Mouse (Mus musculus) liver, postnatal 0 days (tissue): ENCODE measurements around the gene Zfp366. TPM values are rescaled to one million over a fixed set of nuclear protein-coding genes. Genes with fewer than 3 reads are reported as not detected.

Source experiments
- ATAC-seq: fragments of 200-750 bp; cut with Nextera tagmentation; 2 replicates; pipeline ENCODE4 v1.8.0; 2017; ENCODE audit warnings: mild to moderate bottlenecking, moderate library complexity
- DNase-seq: peaks from one replicate; pipeline ENCODE4 v3.0.0-alpha.2; 2016
- H3K27ac ChIP-seq: fragments of 300-500 bp; sonication (generic); 2 replicates; pipeline ENCODE4 v1.5.1; 2014; ENCODE audit warnings: antibody characterized with exemption, moderate library complexity, mild to moderate bottlenecking, low read depth
- H3K27me3 ChIP-seq: fragments of 300-500 bp; sonication (generic); 2 replicates; pipeline ENCODE4 v1.6.1; 2014; ENCODE audit warnings: low read length, control low read depth, mixed read lengths; ENCODE audit not compliant: insufficient read depth
- H3K36me3 ChIP-seq: fragments of 300-500 bp; sonication (generic); replicated peaks from 2 replicates; pipeline ENCODE4 v1.6.1; 2014; ENCODE audit warnings: mild to moderate bottlenecking, control low read depth, low read length, moderate library complexity, mixed read lengths; ENCODE audit not compliant: insufficient read depth
- H3K4me1 ChIP-seq: fragments of 300-500 bp; sonication (generic); 2 replicates; pipeline ENCODE4 v1.6.1; 2014; ENCODE audit warnings: antibody characterized with exemption, mild to moderate bottlenecking, control low read depth; ENCODE audit not compliant: insufficient read depth
- H3K4me2 ChIP-seq: fragments of 300-500 bp; sonication (generic); 2 replicates; pipeline ENCODE4 v1.6.1; 2014; ENCODE audit warnings: low read depth, mild to moderate bottlenecking, low read length, moderate library complexity, mixed read lengths
- H3K4me3 ChIP-seq: fragments of 300-500 bp; sonication (generic); 2 replicates; pipeline ENCODE4 v1.5.1; 2014; ENCODE audit warnings: low read depth, low read length
- H3K9ac ChIP-seq: fragments of 300-500 bp; sonication (generic); replicated peaks from 2 replicates; pipeline ENCODE4 v1.6.1; 2014; ENCODE audit warnings: mild to moderate bottlenecking, moderate library complexity
- H3K9me3 ChIP-seq: fragments of 300-500 bp; sonication (generic); 2 replicates; pipeline ENCODE4 v1.6.1; 2016; ENCODE audit warnings: mild to moderate bottlenecking, control low read depth, low read length, mixed read lengths
- CTCF ChIP-seq: sonication (generic); IDR thresholded peaks from 2 replicates; pipeline ENCODE4 v1.5.1; 2016; ENCODE audit warnings: antibody characterized with exemption, low read depth
- EP300 ChIP-seq: IDR thresholded peaks from 2 replicates; pipeline ENCODE4 v1.6.1; 2016; ENCODE audit warnings: antibody characterized with exemption, low read depth, mild to moderate bottlenecking
- WGBS: fragments of 180-500 bp; shearing (Covaris S2); extraction: QIAGEN DNeasy Blood & Tissue Kit; methylation state at CpG from one replicate; pipeline ENCODE4 v1.1.7; 2014; ENCODE audit not compliant: insufficient replicate concordance; 5-methylcytosine and 5-hydroxymethylcytosine counted together
- polyA plus RNA-seq: library from polyadenylated mRNA; unstranded; fragments of >200 nt; fragmentation: Nextera tagmentation; extraction: Ambion mirVana; gene quantifications from 2 replicates; pipeline ENCODE4 v1.2.1, GENCODE M21; 2015

The Zfp366 gene
- polyA plus RNA-seq, 1 experiment from 2014 or later, result 0.39 TPM

- Histone ChIP-seq H3K4me3 (no peak overlapping the region), H3K27ac (no peak overlapping the region), H3K9me3 (no peaks in the 10 kb centered on the region), H3K27me3 (no peaks in the 10 kb centered on the region), H3K4me1 (no peaks in the 10 kb centered on the region), H3K36me3 (no peaks in the 10 kb centered on the region), H3K4me2 (no peak overlapping the region), H3K9ac (no peak overlapping the region)
- TF ChIP-seq CTCF, result no peak
- ATAC-seq (no peak), DNase-seq (no peak)
- 79% methylated on average over 1 of the region's 1 CpGs for WGBS
Observed at GRCm38 (mm10) chr13:99262406-99262805, 77.8 kb downstream of the Zfp366 start.

- no peak overlapping the region for H3K9ac ChIP-seq
- WGBS, result 64% methylated on average over 4 of the region's 4 CpGs
- no peak overlapping the region for H3K4me2 ChIP-seq
- no peak for ATAC-seq
- DNase-seq, result no peak
- H3K4me3 ChIP-seq, result no peak overlapping the region
- H3K36me3 ChIP-seq, result no peaks in the 10 kb centered on the region
- no peaks in the 10 kb centered on the region for H3K9me3 ChIP-seq
- no peaks in the 10 kb centered on the region for H3K4me1 ChIP-seq
- no peaks in the 10 kb centered on the region for H3K27me3 ChIP-seq
- H3K27ac ChIP-seq, result no peak overlapping the region
- TF ChIP-seq CTCF (no peak), EP300 (no peak)
Observed at GRCm38 (mm10) chr13:99263159-99263783, 78.6 kb downstream of the Zfp366 start.

GRCm38 (mm10) chr13:99264483-99264882, 79.9 kb downstream of the Zfp366 start:
- no peaks in the 10 kb centered on the region for H3K4me1 ChIP-seq
- H3K27me3 ChIP-seq, result no peaks in the 10 kb centered on the region
- DNase-seq (no peak), ATAC-seq (no peak)
- no peak overlapping the region for H3K4me3 ChIP-seq
- TF ChIP-seq CTCF, result no peak
- no peak overlapping the region for H3K4me2 ChIP-seq
- H3K9me3 ChIP-seq, result no peaks in the 10 kb centered on the region
- H3K27ac ChIP-seq, result no peak overlapping the region
- WGBS, result 78% methylated on average over 6 of the region's 6 CpGs
- H3K9ac ChIP-seq, result no peak overlapping the region
- H3K36me3 ChIP-seq, result no peaks in the 10 kb centered on the region

- H3K27ac ChIP-seq, result no peak overlapping the region
- no peaks in the 10 kb centered on the region for H3K4me1 ChIP-seq
- ATAC-seq (no peak), DNase-seq (no peak)
- no peaks in the 10 kb centered on the region for H3K27me3 ChIP-seq
- no peak overlapping the region for H3K4me2 ChIP-seq
- no peaks in the 10 kb centered on the region for H3K9me3 ChIP-seq
- WGBS, result 80% methylated on average over 3 of the region's 3 CpGs
- no peaks in the 10 kb centered on the region for H3K36me3 ChIP-seq
- TF ChIP-seq CTCF (no peak), EP300 (no peak)
- no peak overlapping the region for H3K4me3 ChIP-seq
- H3K9ac ChIP-seq, result no peak overlapping the region
Observed at GRCm38 (mm10) chr13:99272046-99272445, 87.4 kb downstream of the Zfp366 start.

- no peaks in the 10 kb centered on the region for H3K36me3 ChIP-seq
- H3K9ac ChIP-seq, result no peak overlapping the region
- DNase-seq, result no peak
- H3K27me3 ChIP-seq, result no peaks in the 10 kb centered on the region
- no peaks in the 10 kb centered on the region for H3K4me1 ChIP-seq
- no peaks in the 10 kb centered on the region for H3K9me3 ChIP-seq
- 79% methylated on average over 3 of the region's 3 CpGs for WGBS
- no peak for ATAC-seq
- H3K4me3 ChIP-seq, result no peak overlapping the region
- H3K27ac ChIP-seq, result no peak overlapping the region
- TF ChIP-seq EP300 (no peak), CTCF (no peak)
- no peak overlapping the region for H3K4me2 ChIP-seq
Observed at GRCm38 (mm10) chr13:99277521-99277920, 92.9 kb downstream of the Zfp366 start.

GRCm38 (mm10) chr13:99278511-99278910, 93.9 kb downstream of the Zfp366 start:
- Histone ChIP-seq H3K4me3 (no peak overlapping the region), H3K4me2 (no peak overlapping the region), H3K4me1 (no peaks in the 10 kb centered on the region), H3K9me3 (no peaks in the 10 kb centered on the region), H3K36me3 (no peaks in the 10 kb centered on the region), H3K27ac (no peak overlapping the region), H3K27me3 (no peaks in the 10 kb centered on the region), H3K9ac (no peak overlapping the region)
- TF ChIP-seq CTCF (no peak), EP300 (no peak)
- DNase-seq (no peak), ATAC-seq (no peak)
- 72% methylated on average over 6 of the region's 6 CpGs for WGBS

- Histone ChIP-seq H3K9me3 (no peaks in the 10 kb centered on the region), H3K4me3 (no peak overlapping the region), H3K4me1 (no peaks in the 10 kb centered on the region), H3K9ac (no peak overlapping the region), H3K36me3 (no peaks in the 10 kb centered on the region), H3K4me2 (no peak overlapping the region), H3K27ac (no peak overlapping the region), H3K27me3 (no peaks in the 10 kb centered on the region)
- TF ChIP-seq EP300 (no peak), CTCF (no peak)
- no peak for ATAC-seq
- 59% methylated on average over 10 of the region's 10 CpGs for WGBS
- DNase-seq, result no peak
Observed at GRCm38 (mm10) chr13:99279351-99279750, 94.7 kb downstream of the Zfp366 start.
